Mouse (Mus musculus): ENCODE measurements around the gene Chchd10. TPM values are rescaled to one million over a fixed set of nuclear protein-coding genes. Genes with fewer than 3 reads are reported as not detected.

The Chchd10 gene
- polyA plus RNA-seq (2012; rRNA removed; ENCODE audit: low replicate concordance): 285 and 313 TPM in 2 replicates

GRCm38 (mm10) chr10:75932891-75933290 lies at the start of gene Chchd10:
TSS of gene Chchd10 (plus strand) at chr10:75933130.

DNA sequence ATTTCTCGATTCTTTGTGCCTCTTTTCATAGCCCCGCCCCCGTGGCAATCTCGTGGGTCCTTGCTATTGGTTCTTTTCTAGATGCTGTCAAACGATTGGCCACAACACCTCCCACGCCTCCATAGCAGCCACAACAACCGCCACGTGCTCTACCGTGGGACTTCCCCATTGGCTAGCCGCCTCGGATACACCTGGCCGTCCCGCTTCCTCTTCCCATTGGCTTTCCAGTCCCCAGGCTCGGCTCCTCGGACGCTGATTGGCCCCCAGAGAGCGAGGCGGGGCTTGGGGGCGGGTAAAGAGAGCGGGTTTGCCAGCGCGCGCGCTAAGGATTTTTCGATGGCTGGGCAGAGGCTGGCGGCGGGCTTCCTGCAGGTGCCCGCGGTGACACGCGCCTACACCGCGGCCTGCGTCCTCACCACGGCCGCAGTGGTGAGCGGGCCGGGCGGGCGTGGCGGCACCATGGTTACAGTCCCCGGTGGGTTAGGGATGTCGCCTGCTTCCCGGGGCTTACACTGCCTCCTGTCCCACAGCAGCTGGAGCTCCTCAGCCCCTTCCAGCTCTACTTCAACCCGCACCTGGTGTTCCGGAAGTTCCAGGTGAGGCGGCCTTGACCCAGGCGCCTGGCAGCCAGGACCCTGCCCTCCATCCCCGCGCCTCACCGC lies 39.7 kb upstream of the Chchd10 start, which contains the start of gene Derl3:
Gene Derl3, plus strand, starts transcription at position 325 of the 662 bp plus-strand sequence.

GRCm38 (mm10) chr10:75921026-75921725 lies 11.8 kb upstream of the Chchd10 start, which contains the start of gene Smarcb1:
TSS of gene Smarcb1 (minus strand) at chr10:75921617.

GRCm38 (mm10) chr10:75935680-75936541 lies 3.0 kb downstream of the Chchd10 start, which contains the start of gene Mmp11:
TSS of gene Mmp11 (minus strand) at chr10:75936496.

GRCm38 (mm10) chr10:75940520-75940919 lies 7.6 kb downstream of the Chchd10 start, which contains the start of gene Gm867:
TSS of gene Gm867 (minus strand) at chr10:75940672.

GRCm38 (mm10) chr10:75942736-75943477 lies 10.0 kb downstream of the Chchd10 start, which contains the start of gene Vpreb3:
TSS of gene Vpreb3 (plus strand) at chr10:75943057.

GRCm38 (mm10) chr10:75954381-75954811 lies 21.5 kb downstream of the Chchd10 start, which contains the start of gene Gm5134:
TSS of gene Gm5134 (plus strand) at chr10:75954514.

Other genes with a start within 250 kb of the Chchd10 start
- gene Cabin1, start 168.8 kb upstream of the Chchd10 start, polyA plus RNA-seq (2012; rRNA removed; ENCODE audit: low replicate concordance): 33.4 and 65.4 TPM in 2 replicates
- 98.3 and 207 TPM in 2 replicates for gene Ddt, start 159.7 kb upstream of the Chchd10 start, polyA plus RNA-seq (2012; rRNA removed; ENCODE audit: low replicate concordance)
- 0.21 and 0.37 TPM in 2 replicates for gene Gm20441, start 152.2 kb upstream of the Chchd10 start, polyA plus RNA-seq (2012; rRNA removed; ENCODE audit: low replicate concordance)
- gene Gstt3, start 151.7 kb upstream of the Chchd10 start, polyA plus RNA-seq (2012; rRNA removed; ENCODE audit: low replicate concordance): 27.3 and 28.0 TPM in 2 replicates
- gene Gstt1, start 134.5 kb upstream of the Chchd10 start, polyA plus RNA-seq (2012; rRNA removed; ENCODE audit: low replicate concordance): 113 and 180 TPM in 2 replicates
- 0.17 TPM in 1 of 2 replicates, not detected in the other for gene Gstt4, start 110.6 kb upstream of the Chchd10 start, polyA plus RNA-seq (2012; rRNA removed; ENCODE audit: low replicate concordance)
- 163 and 231 TPM in 2 replicates for gene Gstt2, start 95.7 kb upstream of the Chchd10 start, polyA plus RNA-seq (2012; rRNA removed; ENCODE audit: low replicate concordance)
- 463 and 1,518 TPM in 2 replicates for gene Mif, start 72.9 kb upstream of the Chchd10 start, polyA plus RNA-seq (2012; rRNA removed; ENCODE audit: low replicate concordance)
- 5.6 and 9.5 TPM in 2 replicates for gene Derl3, start 39.7 kb upstream of the Chchd10 start, polyA plus RNA-seq (2012; rRNA removed; ENCODE audit: low replicate concordance)
- 49.5 and 67.8 TPM in 2 replicates for gene Smarcb1, start 11.5 kb upstream of the Chchd10 start, polyA plus RNA-seq (2012; rRNA removed; ENCODE audit: low replicate concordance)
- 59.5 and 159 TPM in 2 replicates for gene Mmp11, start 3.4 kb downstream of the Chchd10 start, polyA plus RNA-seq (2012; rRNA removed; ENCODE audit: low replicate concordance)
- gene Gm867, start 7.5 kb downstream of the Chchd10 start, polyA plus RNA-seq (2012; rRNA removed; ENCODE audit: low replicate concordance): 0.54 and 0.87 TPM in 2 replicates
- 0.40 and 1.9 TPM in 2 replicates for gene Vpreb3, start 9.9 kb downstream of the Chchd10 start, polyA plus RNA-seq (2012; rRNA removed; ENCODE audit: low replicate concordance)
- 0.10 TPM in 1 of 2 replicates, not detected in the other for gene Gm5134, start 21.4 kb downstream of the Chchd10 start, polyA plus RNA-seq (2012; rRNA removed; ENCODE audit: low replicate concordance)
- gene Zfp280b, start 99.5 kb downstream of the Chchd10 start, polyA plus RNA-seq (2012; rRNA removed; ENCODE audit: low replicate concordance): 4.9 and 8.6 TPM in 2 replicates
- not detected in 2 replicates for gene Slc5a4b, start 177.8 kb downstream of the Chchd10 start, polyA plus RNA-seq (2012; rRNA removed; ENCODE audit: low replicate concordance)
- not detected in 2 replicates for gene Slc5a4a, start 214.3 kb downstream of the Chchd10 start, polyA plus RNA-seq (2012; rRNA removed; ENCODE audit: low replicate concordance)